Mouse (Mus musculus): ENCODE data around the gene Saa2. TPM values are rescaled to one million over a fixed set of nuclear protein-coding genes. Genes with fewer than 3 reads are reported as not detected.
"Not testable (repeated sequence)": the region's sequence is repeated elsewhere in the genome, so short reads cannot be mapped to it uniquely, and the experiment has no call there.

The Saa2 gene
- polyA plus RNA-seq, 1 experiment from 2014 or later = 3.1 TPM

DNA sequence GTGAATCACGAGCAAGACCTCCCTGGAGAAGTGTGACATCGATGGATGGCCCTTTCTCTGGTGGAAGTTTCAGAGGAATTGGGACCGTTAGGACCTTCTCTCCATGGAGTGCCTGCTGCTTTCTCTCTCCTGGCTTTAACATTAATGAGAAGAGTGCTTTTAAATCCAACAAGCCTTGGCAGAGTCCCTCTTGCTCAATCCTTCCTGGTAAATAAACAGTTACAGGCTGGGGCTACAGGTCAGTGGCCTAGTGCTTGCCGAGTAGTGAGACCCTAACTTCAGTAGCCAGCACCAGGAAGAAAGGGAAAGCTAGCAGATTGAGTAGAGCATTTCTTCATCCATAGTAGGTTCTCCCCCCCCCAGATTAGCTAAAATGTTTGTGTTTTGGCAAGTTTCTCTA lies 19.1 kb upstream of the Saa2 start, which contains the start of gene Saa4:
TSS of gene Saa4 (minus strand) at position 146 of the 400 bp plus-strand sequence.
- WGBS = 76% methylated on average over 4 of the region's 4 CpGs
- Histone ChIP-seq H3K9me3 (no peaks in the 10 kb centered on the region), H3K4me2 (replicated peaks) (no peak within 1 kb of the TSS), H3K27ac (no peak within 1 kb of the TSS), H3K4me1 (no peaks in the 10 kb centered on the region), H3K27me3 (no peaks in the 10 kb centered on the region), H3K36me3 (no peaks in the 10 kb centered on the region), H3K4me3 (no peak within 1 kb of the TSS), H3K9ac (no peak within 1 kb of the TSS)
- ATAC-seq (ENCODE audit: low FRiP score, low read depth) = no peak

DNA sequence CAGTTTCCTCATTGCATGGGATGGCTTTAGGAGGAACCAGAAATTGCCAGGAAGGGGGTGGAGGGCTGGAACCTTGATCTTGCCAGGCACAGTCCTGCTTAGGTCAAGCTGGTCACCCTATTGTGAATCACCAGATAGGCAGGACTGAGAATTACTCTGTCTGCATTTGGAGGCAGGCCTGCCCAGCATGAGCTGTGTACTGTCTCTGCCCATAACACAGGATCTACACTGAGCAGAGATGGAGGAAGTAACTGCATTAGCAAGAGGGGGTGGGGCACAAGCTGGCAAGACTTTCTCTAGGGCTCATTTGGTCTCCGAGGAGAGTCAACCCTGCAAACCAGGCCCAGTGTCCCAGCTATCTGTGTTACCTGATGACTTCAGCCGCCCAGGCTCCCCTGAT lies 16.6 kb upstream of the Saa2 start:
- WGBS = 66% methylated on average over 2 of the region's 2 CpGs
- Histone ChIP-seq H3K27ac (no peak overlapping the region), H3K9ac (no peak overlapping the region), H3K9me3 (no peaks in the 10 kb centered on the region), H3K36me3 (no peaks in the 10 kb centered on the region), H3K4me2 (replicated peaks) (no peak overlapping the region), H3K4me1 (no peaks in the 10 kb centered on the region), H3K4me3 (no peak overlapping the region), H3K27me3 (no peaks in the 10 kb centered on the region)
- no peak for ATAC-seq (ENCODE audit: low FRiP score, low read depth)

DNA sequence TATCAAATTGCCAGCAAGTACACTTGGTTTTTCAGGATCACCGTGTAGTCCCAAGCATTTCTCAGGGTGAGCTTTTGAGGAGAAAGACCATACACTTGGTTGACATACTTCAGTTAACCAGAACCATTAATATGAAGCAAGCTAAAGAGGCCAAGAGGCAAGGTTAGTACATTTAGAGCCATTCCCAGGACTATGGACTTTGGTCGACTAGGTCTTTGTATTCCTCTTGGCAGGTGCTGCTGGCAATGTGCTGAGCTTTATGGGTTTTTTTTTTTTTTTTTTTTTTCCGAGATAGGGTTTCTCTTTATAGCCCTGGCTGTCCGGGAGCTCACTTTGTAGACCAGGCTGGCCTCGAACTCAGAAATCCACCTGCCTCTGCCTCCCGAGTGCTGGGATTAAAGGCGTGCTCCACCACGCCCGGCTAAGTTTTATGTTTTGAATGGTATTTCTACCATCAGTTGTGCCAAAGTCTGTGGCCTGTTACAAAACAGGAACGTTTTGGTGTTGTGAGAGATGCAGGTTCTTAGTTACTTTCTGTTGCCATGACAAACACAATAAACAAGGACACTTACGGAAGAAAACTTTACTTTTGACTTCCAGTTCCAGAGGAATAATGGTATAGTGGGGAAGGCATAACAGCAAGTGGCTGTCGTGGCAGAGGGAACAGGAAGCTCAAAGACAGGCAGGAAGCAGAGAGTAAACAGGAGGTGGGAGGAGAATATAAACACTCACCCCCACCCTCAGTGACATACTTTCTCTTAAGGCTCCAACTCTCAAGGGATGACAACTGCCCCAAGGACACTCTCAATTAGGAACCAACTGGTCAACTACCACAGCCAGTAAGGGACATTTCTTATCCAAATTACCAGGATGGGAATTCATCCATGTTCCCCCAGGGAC lies 12.8 kb upstream of the Saa2 start:
- no peaks in the 10 kb centered on the region for H3K27me3 ChIP-seq
- no peak overlapping the region for H3K27ac ChIP-seq
- no peak for ATAC-seq (ENCODE audit: low FRiP score, low read depth)
- H3K36me3 ChIP-seq = no peaks in the 10 kb centered on the region
- no peak overlapping the region for H3K4me2 ChIP-seq (replicated peaks)
- H3K9ac ChIP-seq = no peak overlapping the region
- WGBS = 75% methylated on average over 12 of the region's 12 CpGs
- no peaks in the 10 kb centered on the region for H3K9me3 ChIP-seq
- H3K4me3 ChIP-seq = no peak overlapping the region
- no peaks in the 10 kb centered on the region for H3K4me1 ChIP-seq

DNA sequence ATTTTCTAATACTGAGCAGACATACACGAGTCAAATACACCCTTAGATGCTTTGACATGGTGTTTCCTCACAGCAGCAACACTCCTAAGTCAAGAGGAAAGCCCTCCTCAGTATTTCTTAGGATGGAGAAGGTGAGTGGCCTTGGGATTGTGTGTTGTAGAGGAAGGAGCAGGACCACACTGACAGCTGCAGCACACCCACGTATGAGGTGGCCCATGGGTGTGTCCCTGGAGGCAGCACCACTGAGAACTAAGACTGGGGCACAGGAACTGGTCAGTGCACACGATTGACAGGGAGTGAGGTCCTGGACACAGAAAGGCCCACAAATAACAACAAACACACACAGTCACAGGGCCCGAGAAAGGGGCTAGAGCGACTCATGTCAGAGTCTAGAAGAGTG lies 11.5 kb upstream of the Saa2 start:
- H3K4me2 ChIP-seq (replicated peaks); H3K9me3 ChIP-seq; H3K27ac ChIP-seq; H3K36me3 ChIP-seq; H3K27me3 ChIP-seq; ATAC-seq (ENCODE audit: low FRiP score, low read depth); H3K9ac ChIP-seq; H3K4me3 ChIP-seq; H3K4me1 ChIP-seq: not testable (repeated sequence)
- WGBS = 80% methylated on average over 5 of the region's 5 CpGs

DNA sequence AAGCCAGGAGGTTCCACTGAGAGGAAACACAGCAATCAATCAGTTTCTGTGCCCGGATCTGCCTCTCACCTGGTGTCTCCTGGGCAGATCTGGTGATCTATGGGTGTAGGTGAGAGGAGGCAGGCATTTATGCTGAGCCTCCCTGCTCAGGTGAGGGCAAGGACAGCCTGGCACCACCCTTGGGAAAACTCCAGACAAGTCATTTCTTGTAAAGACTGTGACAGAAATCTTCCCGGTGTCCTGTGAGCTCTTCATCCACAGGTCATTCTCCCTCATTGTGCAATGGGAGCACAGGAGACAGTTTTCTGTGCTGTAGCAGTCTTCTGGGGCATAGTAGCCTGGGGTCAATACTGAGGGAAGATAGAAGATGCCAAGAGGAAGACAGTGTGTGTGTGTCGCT lies 8.7 kb upstream of the Saa2 start, which contains the start of gene Saa1:
TSS of gene Saa1 (minus strand) at position 101 of the 400 bp plus-strand sequence.
- H3K9me3 ChIP-seq; H3K27me3 ChIP-seq; ATAC-seq (ENCODE audit: low FRiP score, low read depth); H3K4me1 ChIP-seq; H3K9ac ChIP-seq; H3K4me2 ChIP-seq (replicated peaks); H3K27ac ChIP-seq; H3K36me3 ChIP-seq; H3K4me3 ChIP-seq: not testable (repeated sequence)
- 68% methylated on average over 3 of the region's 3 CpGs for WGBS

DNA sequence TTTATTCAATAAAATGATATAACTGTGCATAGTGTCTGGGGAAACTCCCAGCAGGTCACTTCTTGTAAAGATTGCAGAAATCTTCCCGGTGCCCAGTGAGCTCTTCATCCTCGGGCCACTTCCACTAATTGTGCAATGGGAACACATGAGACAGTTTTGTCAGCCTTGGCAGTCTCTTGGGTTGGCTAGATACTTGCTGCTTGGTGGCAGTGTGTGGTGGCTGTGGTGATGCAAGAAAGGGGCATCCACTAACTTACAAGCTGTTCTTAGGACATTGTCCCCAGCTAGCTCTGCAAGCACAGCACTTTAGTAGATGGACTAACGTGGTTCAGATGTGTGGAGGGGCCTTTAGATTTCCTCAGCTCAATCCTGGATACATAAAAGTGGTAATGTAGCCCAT lies 5.8 kb upstream of the Saa2 start:
- Histone ChIP-seq H3K4me1 (no peaks in the 10 kb centered on the region), H3K4me2 (replicated peaks) (no peak overlapping the region), H3K4me3 (no peak overlapping the region), H3K9me3 (no peaks in the 10 kb centered on the region), H3K9ac (no peak overlapping the region), H3K36me3 (no peaks in the 10 kb centered on the region), H3K27me3 (no peaks in the 10 kb centered on the region), H3K27ac (no peak overlapping the region)
- ATAC-seq (ENCODE audit: low FRiP score, low read depth) = no peak
- WGBS = 63% methylated on average over 3 of the region's 3 CpGs

DNA sequence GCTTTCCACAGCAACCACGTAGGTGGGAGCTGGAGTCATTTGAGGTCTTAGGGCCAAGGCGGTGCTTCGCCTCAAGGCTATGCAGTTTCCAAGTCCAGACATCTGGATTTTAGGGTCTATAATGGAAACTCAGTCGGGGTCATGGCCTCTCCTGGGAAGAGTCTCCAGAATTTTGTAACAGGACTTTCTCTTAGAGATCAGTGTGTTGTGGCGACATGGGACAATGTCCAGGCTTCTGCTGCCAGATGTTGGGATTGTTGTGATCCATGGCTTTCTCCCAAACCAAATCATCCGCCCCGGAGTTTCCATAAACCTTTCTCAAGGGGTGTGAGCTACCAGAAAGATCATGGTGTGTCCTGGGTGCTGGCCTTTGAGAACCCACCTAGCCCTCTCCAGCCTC lies 5.2 kb upstream of the Saa2 start:
- H3K9ac ChIP-seq = no peak overlapping the region
- H3K9me3 ChIP-seq = no peaks in the 10 kb centered on the region
- no peak for ATAC-seq (ENCODE audit: low FRiP score, low read depth)
- no peak overlapping the region for H3K27ac ChIP-seq
- no peak overlapping the region for H3K4me3 ChIP-seq
- no peak overlapping the region for H3K4me2 ChIP-seq (replicated peaks)
- H3K36me3 ChIP-seq = no peaks in the 10 kb centered on the region
- no peaks in the 10 kb centered on the region for H3K4me1 ChIP-seq
- 54% methylated on average over 7 of the region's 7 CpGs for WGBS
- H3K27me3 ChIP-seq = no peaks in the 10 kb centered on the region

DNA sequence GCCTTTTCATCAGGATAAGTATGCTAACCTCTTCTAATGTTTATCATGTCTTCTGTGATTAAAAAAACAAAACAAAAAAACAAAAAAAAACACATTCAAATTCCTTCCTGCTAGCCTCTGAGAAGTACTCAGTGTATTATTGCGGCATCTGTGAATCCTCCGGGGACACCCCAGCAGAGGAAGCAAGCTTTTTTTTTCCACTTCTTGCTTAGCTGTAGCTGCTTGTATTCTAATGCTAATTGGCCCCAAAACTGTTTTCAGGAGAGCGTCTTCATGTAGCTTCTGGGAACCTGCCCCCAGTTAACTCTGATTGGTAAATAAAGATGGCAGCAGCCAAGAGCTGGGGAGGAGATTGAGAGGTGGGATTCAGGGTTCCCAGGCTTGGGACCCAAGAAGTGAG lies 3.1 kb upstream of the Saa2 start:
- no peaks in the 10 kb centered on the region for H3K27me3 ChIP-seq

DNA sequence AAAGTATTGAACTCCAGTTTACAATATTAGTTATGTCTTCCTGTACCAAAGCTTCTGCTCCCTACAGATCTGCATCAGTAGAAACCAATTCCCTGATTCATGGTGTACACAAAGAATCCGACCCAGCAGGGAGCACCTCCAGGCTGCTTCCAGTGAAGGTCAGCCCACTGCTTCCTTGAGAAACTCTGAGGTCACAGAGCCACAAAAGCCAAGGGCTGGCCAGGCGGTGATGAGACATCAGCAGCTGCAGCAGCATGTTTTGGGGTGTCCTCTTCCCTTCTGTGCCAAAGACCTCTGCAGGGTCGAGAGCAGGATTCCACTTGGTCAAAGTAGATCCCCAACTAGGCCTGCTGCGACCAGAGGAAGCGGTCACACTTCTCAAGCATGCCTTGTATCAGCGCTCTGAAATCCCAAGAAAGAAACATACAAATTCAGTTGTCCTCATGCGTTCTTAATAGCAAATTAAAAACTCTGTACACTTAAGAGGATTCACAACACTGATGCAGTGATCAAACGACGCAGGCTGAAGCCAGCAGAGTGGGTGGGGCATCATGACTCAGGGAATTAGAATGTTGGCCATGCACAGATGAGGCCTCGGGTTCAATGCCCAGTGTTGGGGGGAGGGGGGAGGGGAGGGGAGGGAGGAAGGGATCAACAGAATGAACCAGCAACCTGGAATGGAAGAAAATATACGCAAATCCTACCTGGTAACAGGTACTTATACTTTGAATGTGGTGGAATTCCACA lies 9.6 kb downstream of the Saa2 start:
- no peak overlapping the region for H3K4me3 ChIP-seq
- no peak overlapping the region for H3K4me2 ChIP-seq (replicated peaks)
- no peak overlapping the region for H3K27ac ChIP-seq
- H3K36me3 ChIP-seq = peaks cover 68% of the 10 kb centered on the region
- H3K4me1 ChIP-seq = no peaks in the 10 kb centered on the region
- H3K9me3 ChIP-seq = no peaks in the 10 kb centered on the region
- WGBS = 81% methylated on average over 11 of the region's 11 CpGs
- no peaks in the 10 kb centered on the region for H3K27me3 ChIP-seq
- no peak for ATAC-seq (ENCODE audit: low FRiP score, low read depth)
- no peak overlapping the region for H3K9ac ChIP-seq

More for the DNA sequence above, 3.1 kb upstream of the Saa2 start:
- no peak overlapping the region for H3K4me3 ChIP-seq
- no peaks in the 10 kb centered on the region for H3K36me3 ChIP-seq
- no peaks in the 10 kb centered on the region for H3K9me3 ChIP-seq
- no peak overlapping the region for H3K9ac ChIP-seq
- H3K4me2 ChIP-seq (replicated peaks) = no peak overlapping the region
- no peak for ATAC-seq (ENCODE audit: low FRiP score, low read depth)
- H3K4me1 ChIP-seq = no peaks in the 10 kb centered on the region
- H3K27ac ChIP-seq = no peak overlapping the region
- 65% methylated on average over 3 of the region's 3 CpGs for WGBS

DNA sequence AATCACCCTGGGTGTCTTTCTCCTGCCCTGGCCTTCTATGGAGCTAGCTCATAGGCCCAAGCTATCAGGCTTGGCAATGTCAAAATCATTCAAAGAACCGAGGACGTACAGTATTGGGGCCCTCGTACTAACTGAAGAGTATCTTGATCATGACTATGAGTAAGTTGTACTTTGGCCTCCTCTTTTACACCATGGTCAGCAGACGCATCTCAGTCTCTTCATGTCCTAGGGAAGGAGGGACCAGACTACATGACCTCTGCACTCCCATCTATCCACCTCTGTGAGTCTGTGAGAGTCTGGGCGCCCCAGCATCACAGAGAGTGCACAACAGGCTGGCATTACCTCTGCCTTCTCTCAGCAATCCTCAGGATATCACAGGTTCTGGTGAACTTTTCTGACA lies 11.0 kb downstream of the Saa2 start:
- 90% methylated on average over 5 of the region's 5 CpGs for WGBS
- Histone ChIP-seq H3K27me3 (no peaks in the 10 kb centered on the region), H3K9me3 (no peaks in the 10 kb centered on the region), H3K4me2 (replicated peaks) (no peak overlapping the region), H3K4me3 (no peak overlapping the region), H3K27ac (no peak overlapping the region), H3K36me3 (peaks cover 78% of the 10 kb centered on the region), H3K4me1 (no peaks in the 10 kb centered on the region), H3K9ac (no peak overlapping the region)
- ATAC-seq (ENCODE audit: low FRiP score, low read depth) = no peak

DNA sequence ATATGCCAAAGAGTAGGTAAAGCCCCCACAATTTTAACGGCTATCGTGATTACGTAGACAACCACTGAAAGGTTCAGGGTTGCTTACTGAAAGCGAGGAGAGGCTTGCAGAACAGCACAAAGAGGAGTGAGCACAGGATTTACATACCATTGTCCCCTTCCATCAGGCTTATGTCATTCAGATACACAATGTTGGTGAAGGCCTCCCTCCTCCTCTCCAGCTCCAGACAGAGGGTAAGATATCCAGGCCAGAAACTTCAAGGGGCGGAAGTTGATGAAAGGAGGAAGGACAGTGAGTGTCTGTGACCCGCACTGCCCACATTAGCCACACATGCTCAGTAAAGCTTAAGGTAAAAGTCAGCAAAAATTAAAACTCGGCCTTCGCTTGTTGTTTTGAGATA lies 13.1 kb downstream of the Saa2 start:
- Histone ChIP-seq H3K4me3 (no peak overlapping the region), H3K36me3 (peaks cover 88% of the 10 kb centered on the region), H3K4me1 (no peaks in the 10 kb centered on the region), H3K27ac (no peak overlapping the region), H3K9me3 (no peaks in the 10 kb centered on the region), H3K9ac (no peak overlapping the region), H3K27me3 (no peaks in the 10 kb centered on the region), H3K4me2 (replicated peaks) (no peak overlapping the region)
- WGBS = 94% methylated on average over 8 of the region's 8 CpGs
- ATAC-seq (ENCODE audit: low FRiP score, low read depth) = no peak

DNA sequence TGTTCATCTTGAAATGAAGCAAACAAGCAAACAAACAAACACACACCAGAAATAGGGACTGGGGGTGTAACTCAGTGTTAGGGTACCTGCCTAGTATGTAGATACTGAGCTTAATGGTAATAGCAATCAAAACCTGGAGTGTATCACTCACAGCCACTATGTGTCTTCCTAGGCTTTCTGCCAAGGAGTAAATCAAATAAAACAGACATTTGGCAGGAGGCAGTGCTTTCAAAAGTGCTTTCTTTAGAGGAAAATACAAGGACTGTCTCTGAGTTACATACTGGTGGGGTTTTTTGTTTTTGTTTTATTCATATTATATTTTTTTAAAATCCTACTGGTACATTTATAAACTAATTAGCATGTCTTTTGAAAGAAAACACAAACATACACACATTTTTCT lies 15.8 kb downstream of the Saa2 start:
- Histone ChIP-seq H3K4me2 (replicated peaks) (no peak overlapping the region), H3K4me1 (no peaks in the 10 kb centered on the region), H3K27ac (no peak overlapping the region), H3K9ac (no peak overlapping the region), H3K9me3 (no peaks in the 10 kb centered on the region), H3K27me3 (no peaks in the 10 kb centered on the region), H3K36me3 (peaks cover 87% of the 10 kb centered on the region), H3K4me3 (no peak overlapping the region)
- no peak for ATAC-seq (ENCODE audit: low FRiP score, low read depth)

Measured in limb, embryonic 13.5 days (tissue).